Mouse (Mus musculus): ENCODE measurements around the gene Fopnl. TPM values are rescaled to one million over a fixed set of nuclear protein-coding genes. Genes with fewer than 3 reads are reported as not detected.

Fopnl gene
- total RNA-seq, 4 experiments from 2014 or later = 46.0 to 50.2 (median 48.7) TPM

Other genes starting within 250 kb of the Fopnl start
- 10 to 100 TPM; 24.0 to 27.2 (median 24.9) TPM for gene Nde1, start 154.1 kb downstream of the Fopnl start, total RNA-seq (2022)
- 100 to 1,000 TPM; 119 to 156 (median 140) TPM for gene Marf1, start 154.1 kb downstream of the Fopnl start, total RNA-seq (2022)
- 1 to 10 TPM; 3.1 to 7.2 (median 5.2) TPM for gene Myh11, start 26.0 kb downstream of the Fopnl start, total RNA-seq (2022)
- 10 to 100 TPM; 16.3 to 20.3 (median 19.2) TPM for gene Abcc1, start 44.2 kb upstream of the Fopnl start, total RNA-seq (2022)
- not detected for gene A630010A05Rik, start 244.9 kb upstream of the Fopnl start, total RNA-seq (2022)

All from layer of hippocampus, adult 8-10 months (tissue).